Mouse (Mus musculus) limb, embryonic 14.5 days (tissue): ENCODE measurements at regions not wholly inside any gene's neighbourhood (a gene's known extent, or its start where the extent isn't known, plus 50 kb on each side); places are given as distances from the start of the nearest gene placed in this dataset.
A peak's percentile ranks its signal among the peaks of the same experiment; 100 is the strongest.

ENCODE experiments used
- ATAC-seq: fragments of 200-750 bp; cut with Nextera tagmentation; 2 replicates; pipeline ENCODE4 v1.8.0; 2017; ENCODE audit warnings: low read depth, moderate number of reproducible peaks, moderate TSS enrichment; ENCODE audit not compliant: low FRiP score
- DNase-seq: peaks from one replicate; pipeline ENCODE4 v3.0.0-alpha.2; 2015; ENCODE audit warnings: low spot score
- H3K27ac ChIP-seq: fragments of 300-500 bp; sonication (generic); replicated peaks from 2 replicates; pipeline ENCODE4 v1.5.1; 2014; ENCODE audit warnings: low read depth, mild to moderate bottlenecking, low read length, moderate library complexity, mixed read lengths
- H3K27me3 ChIP-seq: fragments of 300-500 bp; sonication (generic); 2 replicates; pipeline ENCODE4 v1.6.1; 2014; ENCODE audit warnings: low read length, mixed read lengths; ENCODE audit not compliant: control insufficient read depth, insufficient read depth
- H3K36me3 ChIP-seq: fragments of 300-500 bp; sonication (generic); 2 replicates; pipeline ENCODE4 v1.6.1; 2014; ENCODE audit warnings: mild to moderate bottlenecking, low read length, moderate library complexity, mixed read lengths; ENCODE audit not compliant: control insufficient read depth, insufficient read depth
- H3K4me1 ChIP-seq: fragments of 300-500 bp; sonication (generic); 2 replicates; pipeline ENCODE4 v1.6.1; 2014; ENCODE audit warnings: antibody characterized with exemption, low read length, mixed read lengths; ENCODE audit not compliant: control insufficient read depth, insufficient read depth
- H3K4me2 ChIP-seq: fragments of 300-500 bp; sonication (generic); replicated peaks from 2 replicates; pipeline ENCODE4 v1.6.1; 2014; ENCODE audit warnings: low read depth, mild to moderate bottlenecking, low read length, moderate library complexity; ENCODE audit not compliant: severe bottlenecking
- H3K4me3 ChIP-seq: fragments of 300-500 bp; sonication (generic); replicated peaks from 2 replicates; pipeline ENCODE4 v1.5.1; 2014; ENCODE audit warnings: low read length
- H3K9ac ChIP-seq: fragments of 300-500 bp; sonication (generic); 2 replicates; pipeline ENCODE4 v1.6.1; 2014; ENCODE audit warnings: mild to moderate bottlenecking, low read depth, low read length, moderate library complexity; ENCODE audit not compliant: severe bottlenecking
- H3K9me3 ChIP-seq: fragments of 300-500 bp; sonication (generic); 2 replicates; pipeline ENCODE4 v1.6.1; 2016; ENCODE audit warnings: low read length; ENCODE audit not compliant: control insufficient read depth
- POLR2A ChIP-seq: fragments of 200-500 bp; IDR thresholded peaks from 2 replicates; pipeline ENCODE4 v1.8.0; 2012; ENCODE audit warnings: inconsistent platforms, mild to moderate bottlenecking, moderate library complexity, borderline replicate concordance; ENCODE audit not compliant: insufficient read depth, insufficient read length; ENCODE audit errors: extremely low read depth
- WGBS: fragments of 180-500 bp; shearing (Covaris S2); extraction: QIAGEN DNeasy Blood & Tissue Kit; methylation state at CpG from one replicate; pipeline ENCODE4 v1.1.7; 2014; 5-methylcytosine and 5-hydroxymethylcytosine counted together

- Histone ChIP-seq H3K9ac (peak overlapping the region; percentile 26; the same call in 1 of the 2 replicates), H3K36me3 (no peaks in the 10 kb centered on the region), H3K27me3 (0 out of 2 replicates have a peak, but pooled peaks cover 4% of the 10 kb centered on the region), H3K4me1 (peaks cover 16% of the 10 kb centered on the region), H3K4me3 (peak overlapping the region; percentile 27), H3K4me2 (peak overlapping the region; percentile 53), H3K9me3 (no peaks in the 10 kb centered on the region), H3K27ac (no peak overlapping the region)
- no peak for TF ChIP-seq POLR2A
- ATAC-seq (no peak), DNase-seq (peak; percentile 53)
- 6% methylated on average over 18 of the region's 18 CpGs for WGBS
Measured at GRCm38 (mm10) chr1:184441005-184441557, 291.3 kb downstream of the Hlx start.

DNA sequence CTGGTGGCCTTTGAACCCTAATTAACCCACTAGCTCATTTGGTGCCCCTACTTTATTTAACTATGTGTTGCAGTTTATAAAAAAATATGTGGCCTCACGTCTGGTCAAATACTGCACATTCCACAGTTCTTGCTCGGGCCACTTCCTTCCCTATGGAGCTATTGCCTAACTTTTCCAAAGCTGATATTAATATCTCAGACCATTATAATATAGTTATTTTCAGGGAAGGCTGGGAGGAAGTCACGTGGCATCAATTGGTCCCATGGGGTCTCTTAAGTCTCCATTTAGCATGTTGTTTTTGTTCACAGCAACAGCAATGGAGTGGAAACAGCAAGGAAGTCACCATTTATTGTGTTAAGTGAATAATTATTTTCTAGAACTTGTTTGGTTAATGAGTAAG is 292.9 kb downstream of the Hlx start:
- H3K4me3 ChIP-seq, result no peak overlapping the region
- TF ChIP-seq POLR2A, result no peak
- whole genome bisulfite sequencing, result 22% methylated on average over 3 of the region's 3 CpGs

DNA sequence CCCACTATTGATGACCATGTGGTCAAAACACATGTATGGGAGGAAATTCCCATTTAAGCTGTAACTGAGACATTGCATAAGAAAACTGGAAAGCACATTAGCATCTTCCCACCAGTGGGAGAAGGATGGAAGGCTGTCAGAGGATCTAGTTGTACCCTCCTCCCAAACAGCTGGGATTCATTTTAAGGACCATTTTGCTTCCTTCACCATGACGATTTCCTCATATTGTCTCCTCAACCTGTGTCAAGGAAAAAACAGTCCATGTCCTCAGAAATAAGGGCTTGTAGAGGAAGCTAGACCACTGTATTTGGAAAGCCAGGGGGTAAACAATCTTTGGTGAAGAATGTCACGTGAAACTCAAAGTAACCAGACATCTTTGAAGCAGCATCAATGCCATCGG is 296.0 kb downstream of the Hlx start:
- H3K9me3 ChIP-seq, result no peaks in the 10 kb centered on the region
- 78% methylated on average over 3 of the region's 3 CpGs for WGBS
- DNase-seq (no peak), ATAC-seq (no peak)
- no peaks in the 10 kb centered on the region for H3K36me3 ChIP-seq
- no peak overlapping the region for H3K4me2 ChIP-seq
- H3K9ac ChIP-seq, result no peak overlapping the region
- H3K4me1 ChIP-seq, result peaks cover 13% of the 10 kb centered on the region
- no peak overlapping the region for H3K27ac ChIP-seq
- TF ChIP-seq POLR2A, result no peak
- H3K4me3 ChIP-seq, result no peak overlapping the region
- 0 out of 2 replicates have a peak, but pooled peaks cover 4% of the 10 kb centered on the region for H3K27me3 ChIP-seq

More for the DNA sequence above, 292.9 kb downstream of the Hlx start:
- H3K9me3 ChIP-seq, result no peaks in the 10 kb centered on the region
- H3K36me3 ChIP-seq, result no peaks in the 10 kb centered on the region
- H3K4me1 ChIP-seq, result peaks cover 16% of the 10 kb centered on the region
- no peak overlapping the region for H3K9ac ChIP-seq
- ATAC-seq (no peak), DNase-seq (peak; percentile 56)
- H3K4me2 ChIP-seq, result no peak overlapping the region
- 0 out of 2 replicates have a peak, but pooled peaks cover 4% of the 10 kb centered on the region for H3K27me3 ChIP-seq
- H3K27ac ChIP-seq, result no peak overlapping the region

- 36% methylated on average over 8 of the region's 8 CpGs for WGBS
- Histone ChIP-seq H3K36me3 (no peaks in the 10 kb centered on the region), H3K27me3 (no peaks in the 10 kb centered on the region), H3K9me3 (no peaks in the 10 kb centered on the region), H3K4me2 (no peak overlapping the region), H3K27ac (no peak overlapping the region), H3K4me3 (no peak overlapping the region), H3K9ac (no peak overlapping the region), H3K4me1 (no peaks in the 10 kb centered on the region)
- no peak for TF ChIP-seq POLR2A
- no peak for ATAC-seq
- DNase-seq, result no peak
Measured at GRCm38 (mm10) chr1:184428612-184429011, 303.8 kb downstream of the Hlx start.

DNA sequence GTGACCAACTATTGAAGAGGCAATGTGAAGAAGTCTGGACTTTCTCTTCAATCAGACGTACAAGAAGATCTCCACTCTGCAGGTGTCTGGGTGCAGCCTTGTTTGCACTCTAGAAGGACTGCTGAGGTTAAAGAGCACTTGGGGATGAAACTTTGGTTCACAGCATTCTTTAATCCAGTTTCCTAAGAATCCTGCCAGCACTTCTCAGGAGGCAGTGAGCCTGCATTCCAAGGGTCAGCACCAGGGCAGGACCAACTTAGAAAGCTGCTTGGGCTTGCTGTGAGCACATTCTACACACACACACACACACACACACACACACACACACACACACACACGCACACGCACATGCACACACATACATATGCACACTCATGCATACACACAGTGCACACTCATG is 304.4 kb downstream of the Hlx start:
- Histone ChIP-seq H3K27me3 (no peaks in the 10 kb centered on the region), H3K4me3 (no peak overlapping the region), H3K9me3 (no peaks in the 10 kb centered on the region), H3K4me1 (no peaks in the 10 kb centered on the region), H3K27ac (no peak overlapping the region), H3K4me2 (no peak overlapping the region), H3K36me3 (no peaks in the 10 kb centered on the region), H3K9ac (no peak overlapping the region)
- no peak for TF ChIP-seq POLR2A
- DNase-seq (no peak), ATAC-seq (no peak)
- 76% methylated on average over 3 of the region's 3 CpGs for WGBS
